9 mouse cellular contexts compared by ENCODE assay signal in genomic region chr5:122114176-122114575, GRCm38 (mm10). TPM values are rescaled to one million over a fixed set of nuclear protein-coding genes. Genes with fewer than 3 reads are reported as not detected.
A peak's percentile ranks its signal among the peaks of the same experiment; 100 is the strongest.
DNase-seq lines count a peak whose midpoint lies in the region; ATAC-seq and TF ChIP-seq lines count a peak whose summit lies in the region.
"Had no signal": no experiment of that assay in that cellular context is flagged by ENCODE, and none has a peak within 500 bp of the region (broad histone marks: within the 10 kb centered on the region; RNA-seq: fewer than 3 reads in every experiment).

No protein-coding gene starts in this region.

- TF ChIP-seq CTCF in stomach, postnatal 0 days (IDR thresholded peaks at IDR 0.05; ENCODE audit: low read depth), result peak; percentile 91

- 0 out of 2 replicates have a peak, but pooled peaks cover 3% of the 10 kb centered on the region for H3K9me3 ChIP-seq in kidney, embryonic 15.5 days (replicated peaks)
- H3K9me3 ChIP-seq in stomach, postnatal 0 days (ENCODE audit: control insufficient read depth, low read length), result no peaks in the 10 kb centered on the region

- no peak overlapping the region for H3K4me3 ChIP-seq in kidney, embryonic 15.5 days (replicated peaks)
- H3K4me3 ChIP-seq in stomach, postnatal 0 days (ENCODE audit: low read depth, low read length), result no peak overlapping the region

- no peaks in the 10 kb centered on the region for H3K27me3 ChIP-seq in kidney, embryonic 15.5 days
- H3K27me3 ChIP-seq in stomach, postnatal 0 days (ENCODE audit: control insufficient read depth, insufficient read depth, low read length), result no peaks in the 10 kb centered on the region

- H3K36me3 ChIP-seq in kidney, embryonic 15.5 days, result no peaks in the 10 kb centered on the region
- H3K36me3 ChIP-seq in stomach, postnatal 0 days (ENCODE audit: control insufficient read depth, insufficient read depth, low read length), result no peaks in the 10 kb centered on the region

- ATAC-seq in kidney, embryonic 15.5 days (replicated peaks; ENCODE audit: low FRiP score), result 0 out of 2 replicates have a peak, but pooled peaks have one; percentile 46
- peak; percentile 51; the same call in 1 of the 2 replicates for ATAC-seq in stomach, postnatal 0 days (ENCODE audit: low FRiP score, low TSS enrichment)

- H3K9ac ChIP-seq in kidney, embryonic 15.5 days, result no peak overlapping the region
- no peak overlapping the region for H3K9ac ChIP-seq in stomach, postnatal 0 days (ENCODE audit: low read length)

- no peak overlapping the region for H3K27ac ChIP-seq in kidney, embryonic 15.5 days
- no peak overlapping the region for H3K27ac ChIP-seq in stomach, postnatal 0 days (replicated peaks)

- 3% methylated on average over 2 of the region's 2 CpGs for WGBS in kidney, embryonic 15.5 days
- WGBS in stomach, postnatal 0 days, result 2% methylated on average over 2 of the region's 2 CpGs

- DNase-seq in gastrocnemius, adult 18-20 months (ENCODE audit: low spot score), result peak; percentile 55
- no peak for DNase-seq in gastrocnemius, postnatal 25 days
- DNase-seq in 3T3-L1 (ENCODE audit: low read depth, low spot score) (peak; percentile 80), R1 (ENCODE audit: low read depth, low spot score) (peak; percentile 69)
- DNase-seq in embryo, embryonic 9.5 days (ENCODE audit: extremely low spot score), result peak; percentile 70
- peak; percentile 74 for DNase-seq in lung, postnatal 36 days
- peak; percentile 62 for DNase-seq in stomach, postnatal 0 days (ENCODE audit: low spot score)

- H3K4me1 ChIP-seq in kidney, embryonic 15.5 days, result 0 out of 2 replicates have a peak, but pooled peaks cover 2% of the 10 kb centered on the region
- H3K4me1 ChIP-seq in stomach, postnatal 0 days (replicated peaks; ENCODE audit: control insufficient read depth, insufficient read depth), result no peaks in the 10 kb centered on the region

- TF ChIP-seq EP300 in stomach, postnatal 0 days (optimal IDR thresholded peaks at IDR 0.05), result no peak

- no peak overlapping the region for H3K4me2 ChIP-seq in kidney, embryonic 15.5 days
- no peak overlapping the region for H3K4me2 ChIP-seq in stomach, postnatal 0 days (replicated peaks; ENCODE audit: low read depth)

RNA-seq across cellular contexts. Expression of gene Myl2, which starts 13.4 kb away (rescaled TPM):
- 1,000 to 10,000 TPM; 1,098 to 1,338 TPM for total RNA-seq in gastrocnemius, adult 18-20 months (2021)
- 1,000 to 10,000 TPM in 1 of 2 experiments, 100 to 1,000 TPM in 1; 354 to 1,320 TPM for total RNA-seq in gastrocnemius, postnatal 25 days (2021)
- 0.78 and 2.3 TPM in 2 replicates for polyA plus RNA-seq in kidney, embryonic 15.5 days (2015; fragmentation: Nextera tagmentation; extraction: Ambion mirVana)
- 0.21 and 0.30 TPM in 2 replicates for polyA plus RNA-seq in stomach, postnatal 0 days (2015; fragmentation: Nextera tagmentation; extraction: Ambion mirVana)

RNA-seq across cellular contexts. Expression of gene Ccdc63, which starts 26.4 kb away (rescaled TPM):
- total RNA-seq in gastrocnemius, adult 18-20 months (2021), result not detected
- total RNA-seq in gastrocnemius, postnatal 25 days (2021), result not detected
- polyA plus RNA-seq in kidney, embryonic 15.5 days (2015; fragmentation: Nextera tagmentation; extraction: Ambion mirVana), result 0.19 TPM in 1 of 2 replicates, not detected in the other
- 0.07 TPM in 2 replicates for polyA plus RNA-seq in stomach, postnatal 0 days (2015; fragmentation: Nextera tagmentation; extraction: Ambion mirVana)
- polyA plus RNA-seq: stomach, embryonic 16.5 days had no signal

RNA-seq across cellular contexts. Expression of gene Ppp1cc, which starts 43.9 kb away (rescaled TPM):
- total RNA-seq in gastrocnemius, adult 18-20 months (2021), result 100 to 1,000 TPM; 125 to 143 TPM
- total RNA-seq in gastrocnemius, postnatal 25 days (2021), result 100 to 1,000 TPM; 111 to 125 TPM
- polyA plus RNA-seq in kidney, embryonic 15.5 days (2015; fragmentation: Nextera tagmentation; extraction: Ambion mirVana), result 257 and 264 TPM in 2 replicates
- 104 and 112 TPM in 2 replicates for polyA plus RNA-seq in stomach, postnatal 0 days (2015; fragmentation: Nextera tagmentation; extraction: Ambion mirVana)
